Mouse (Mus musculus) adrenal gland, postnatal 4 days (tissue): ENCODE data around the gene Vti1a. TPM values are rescaled to one million over a fixed set of nuclear protein-coding genes. Genes with fewer than 3 reads are reported as not detected.

Experiments used
- total RNA-seq, 2 experiments: library from RNA; stranded (reverse); gene quantifications; 2 replicates each; pipeline ENCODE4 v1.2.3; 2021

Gene Vti1a
- total RNA-seq, 2 experiments from 2014 or later = 37.4 to 38.1 TPM

Other genes with a start within 250 kb of the Vti1a start
- 100 to 1,000 TPM; 192 to 213 TPM for gene Gpam, start 189.1 kb upstream of the Vti1a start, total RNA-seq
- under 1 TPM; 0.31 to 0.42 TPM for gene Tectb, start 135.6 kb upstream of the Vti1a start, total RNA-seq
- under 1 TPM in 1 of 2 experiments, not detected in 1; 0.08 TPM for gene Gucy2g, start 75.1 kb upstream of the Vti1a start, total RNA-seq
- 10 to 100 TPM; 55.7 to 89.0 TPM for gene Acsl5, start 64.4 kb upstream of the Vti1a start, total RNA-seq
- 10 to 100 TPM; 48.5 to 49.9 TPM for gene Zdhhc6, start 263 bp upstream of the Vti1a start, total RNA-seq